Mouse (Mus musculus) lung, postnatal 0 days (tissue): Measurements from ENCODE around the gene Luzp1.

Source experiments
- CTCF ChIP-seq: IDR thresholded peaks from 2 replicates; pipeline ENCODE4 v1.5.1; 2016; ENCODE audit warnings: antibody characterized with exemption, mild to moderate bottlenecking
- EP300 ChIP-seq: IDR thresholded peaks from 2 replicates; pipeline ENCODE4 v1.6.1; 2016; ENCODE audit warnings: antibody characterized with exemption, mild to moderate bottlenecking, control low read depth

DNA sequence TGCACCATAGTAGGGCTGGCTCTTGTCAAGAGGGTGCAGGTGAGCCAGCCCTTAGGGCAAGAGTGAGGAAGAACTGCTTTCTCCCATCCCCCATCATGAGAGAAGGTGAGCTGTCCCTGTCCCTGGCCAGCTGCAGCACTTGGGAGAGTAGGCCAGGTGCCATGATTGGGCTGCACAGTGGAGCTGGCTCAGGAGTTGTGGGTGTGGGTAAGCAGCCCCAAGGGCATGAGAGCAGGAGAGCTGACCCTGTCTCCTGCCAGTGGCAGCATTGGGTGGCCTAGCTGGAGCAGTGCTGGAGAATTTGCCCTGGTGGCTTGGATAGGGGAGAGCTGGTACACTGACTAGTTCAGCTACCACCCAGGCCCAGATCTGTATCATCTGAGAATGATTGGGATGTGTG is 43.3 kb downstream of the Luzp1 start:
- no peak for TF ChIP-seq CTCF
- no peak for TF ChIP-seq EP300
